Mouse (Mus musculus): Measurements from ENCODE around the gene Erp44.

DNA sequence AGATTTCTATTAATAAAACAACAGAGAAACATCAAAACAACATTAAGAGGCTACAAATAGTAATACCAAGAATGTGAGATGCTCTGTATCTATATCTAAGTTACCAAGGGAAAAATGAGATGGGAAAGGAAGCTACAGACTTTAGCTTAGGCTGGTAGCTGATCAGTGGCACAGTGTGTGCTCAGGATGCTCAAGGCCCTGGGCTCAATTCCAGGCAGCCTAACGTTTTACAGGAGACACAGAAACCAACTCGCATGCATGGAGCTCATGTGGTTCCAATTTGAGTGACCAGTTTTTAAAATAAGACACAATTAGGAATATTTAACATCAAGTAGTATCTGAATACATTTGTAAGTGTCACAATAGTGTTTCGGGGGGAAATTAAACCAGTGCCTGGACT lies 3.6 kb downstream of the Erp44 start:
- TF ChIP-seq CTCF (IDR thresholded peaks at IDR 0.05 in 2 of 3, conservative IDR thresholded peaks at IDR 0.05 in 1 of 3; ENCODE audit: control insufficient read depth in 1 of 3, insufficient read depth in 1 of 3, low read depth in 2 of 3, low read length in 3 of 3, poor library complexity in 1 of 3, severe bottlenecking in 1 of 3) (no peak), BHLHE40 (IDR thresholded peaks at IDR 0.05; ENCODE audit: borderline replicate concordance, low read depth, low read length) (no peak), MAX (IDR thresholded peaks at IDR 0.05; ENCODE audit: low read length) (no peak), HCFC1 (IDR thresholded peaks at IDR 0.05; ENCODE audit: low read depth, low read length) (no peak), USF1 (IDR thresholded peaks at IDR 0.05; ENCODE audit: low read depth, low read length) (no peak), KAT2A (conservative IDR thresholded peaks at IDR 0.05; ENCODE audit: low read depth, low read length) (no peak)

Measured in MEL (cell line).